Mouse (Mus musculus): ENCODE data around the gene G6pd2.

Gene G6pd2

GRCm38 (mm10) chr5:61808516-61808915 lies at the start of gene G6pd2:
TSS of gene G6pd2 (plus strand) at chr5:61808816.
- DNase-seq, result no peak

- DNase-seq, result no peak
Measured at GRCm38 (mm10) chr5:61764214-61764613, 44.4 kb upstream of the G6pd2 start.

- no peak for DNase-seq
Measured at GRCm38 (mm10) chr5:61832935-61833551, 24.4 kb downstream of the G6pd2 start.

- DNase-seq, result no peak
Measured at GRCm38 (mm10) chr5:61843891-61844290, 35.3 kb downstream of the G6pd2 start.
